Mouse (Mus musculus): ENCODE data around the gene Brwd1. TPM values are rescaled to one million over a fixed set of nuclear protein-coding genes. Genes with fewer than 3 reads are reported as not detected.
A peak's percentile ranks its signal among the peaks of the same experiment; 100 is the strongest.

Gene Brwd1
- total and polyA plus RNA-seq, 2 experiments from 2014 or later, result 151 to 173 TPM

DNA sequence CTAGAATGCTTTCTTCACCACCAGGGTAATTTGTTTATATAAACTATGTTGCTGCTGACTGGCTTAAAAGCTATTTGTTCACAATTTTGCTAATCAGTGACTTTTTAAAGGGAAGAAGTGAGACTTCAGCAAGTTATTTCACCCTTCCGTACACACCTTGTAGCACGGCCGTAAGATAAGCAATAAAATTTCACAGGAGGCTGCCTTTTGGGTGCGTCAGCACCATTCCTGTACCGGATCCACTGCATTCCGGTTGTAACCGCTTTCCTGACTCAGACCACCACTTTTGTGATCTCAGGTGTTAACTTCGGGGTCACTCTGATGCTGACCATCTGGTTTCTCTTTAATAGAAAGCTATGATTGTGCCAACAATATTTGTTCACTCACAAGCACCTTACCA is 124.2 kb downstream of the Brwd1 start:
- H3K4me3 ChIP-seq (ENCODE audit: low read depth, low read length), result no peak overlapping the region
- TF ChIP-seq CTCF (IDR thresholded peaks at IDR 0.05), result no peak
- ATAC-seq (ENCODE audit: low FRiP score) (no peak), DNase-seq (ENCODE audit: low spot score) (no peak)
- H3K9me3 ChIP-seq (ENCODE audit: low read length), result no peaks in the 10 kb centered on the region
- no peaks in the 10 kb centered on the region for H3K4me1 ChIP-seq (ENCODE audit: insufficient read depth, low read length)
- H3K27me3 ChIP-seq (ENCODE audit: insufficient read depth, low read length), result no peaks in the 10 kb centered on the region
- WGBS, result 95% methylated on average over 8 of the region's 8 CpGs
- no peaks in the 10 kb centered on the region for H3K36me3 ChIP-seq (ENCODE audit: insufficient read depth, low read length)
- no peak overlapping the region for H3K4me2 ChIP-seq (ENCODE audit: low read depth, low read length, poor library complexity, severe bottlenecking)
- no peak overlapping the region for H3K9ac ChIP-seq (replicated peaks; ENCODE audit: low read length, poor library complexity, severe bottlenecking)
- H3K27ac ChIP-seq (ENCODE audit: low read depth, low read length), result no peak overlapping the region

- Histone ChIP-seq H3K4me3 (ENCODE audit: low read depth, low read length) (no peak overlapping the region), H3K9me3 (ENCODE audit: low read length) (no peaks in the 10 kb centered on the region), H3K4me2 (ENCODE audit: low read depth, low read length, poor library complexity, severe bottlenecking) (no peak overlapping the region), H3K27ac (ENCODE audit: low read depth, low read length) (no peak overlapping the region), H3K4me1 (ENCODE audit: insufficient read depth, low read length) (no peaks in the 10 kb centered on the region), H3K27me3 (ENCODE audit: insufficient read depth, low read length) (no peaks in the 10 kb centered on the region), H3K9ac (replicated peaks; ENCODE audit: low read length, poor library complexity, severe bottlenecking) (no peak overlapping the region), H3K36me3 (ENCODE audit: insufficient read depth, low read length) (no peaks in the 10 kb centered on the region)
- TF ChIP-seq CTCF (IDR thresholded peaks at IDR 0.05), result peak; percentile 61
- 69% methylated on average over 5 of the region's 5 CpGs for WGBS
- DNase-seq (ENCODE audit: low spot score) (no peak), ATAC-seq (ENCODE audit: low FRiP score) (no peak)
These were observed 125.7 kb downstream of the Brwd1 start for GRCm38 (mm10) chr16:95956618-95957017.

GRCm38 (mm10) chr16:95955716-95956346 is 126.5 kb downstream of the Brwd1 start:
- no peaks in the 10 kb centered on the region for H3K36me3 ChIP-seq (ENCODE audit: insufficient read depth, low read length)
- no peaks in the 10 kb centered on the region for H3K9me3 ChIP-seq (ENCODE audit: low read length)
- no peak overlapping the region for H3K4me2 ChIP-seq (ENCODE audit: low read depth, low read length, poor library complexity, severe bottlenecking)
- ATAC-seq (ENCODE audit: low FRiP score) (no peak), DNase-seq (ENCODE audit: low spot score) (no peak)
- H3K4me3 ChIP-seq (ENCODE audit: low read depth, low read length), result no peak overlapping the region
- H3K27ac ChIP-seq (ENCODE audit: low read depth, low read length), result no peak overlapping the region
- H3K4me1 ChIP-seq (ENCODE audit: insufficient read depth, low read length), result no peaks in the 10 kb centered on the region
- H3K9ac ChIP-seq (replicated peaks; ENCODE audit: low read length, poor library complexity, severe bottlenecking), result no peak overlapping the region
- TF ChIP-seq CTCF (IDR thresholded peaks at IDR 0.05), result no peak
- 92% methylated on average over 5 of the region's 5 CpGs for WGBS
- H3K27me3 ChIP-seq (ENCODE audit: insufficient read depth, low read length), result no peaks in the 10 kb centered on the region

- Histone ChIP-seq H3K9me3 (ENCODE audit: low read length) (no peaks in the 10 kb centered on the region), H3K4me3 (ENCODE audit: low read depth, low read length) (no peak overlapping the region), H3K36me3 (ENCODE audit: insufficient read depth, low read length) (no peaks in the 10 kb centered on the region), H3K4me1 (ENCODE audit: insufficient read depth, low read length) (no peaks in the 10 kb centered on the region), H3K9ac (replicated peaks; ENCODE audit: low read length, poor library complexity, severe bottlenecking) (no peak overlapping the region), H3K27me3 (ENCODE audit: insufficient read depth, low read length) (no peaks in the 10 kb centered on the region), H3K4me2 (ENCODE audit: low read depth, low read length, poor library complexity, severe bottlenecking) (no peak overlapping the region), H3K27ac (ENCODE audit: low read depth, low read length) (no peak overlapping the region)
- TF ChIP-seq CTCF (IDR thresholded peaks at IDR 0.05), result no peak; the same call in 1 of the 2 replicates
- DNase-seq (ENCODE audit: low spot score), result no peak
- no peak for ATAC-seq (ENCODE audit: low FRiP score)
- 86% methylated on average over 3 of the region's 3 CpGs for WGBS
These were observed 128.0 kb downstream of the Brwd1 start for GRCm38 (mm10) chr16:95954341-95954740.

GRCm38 (mm10) chr16:95953159-95953650 is 129.1 kb downstream of the Brwd1 start:
- no peak for ATAC-seq (ENCODE audit: low FRiP score)
- WGBS, result 92% methylated on average over 4 of the region's 4 CpGs
- Histone ChIP-seq H3K36me3 (ENCODE audit: insufficient read depth, low read length) (no peaks in the 10 kb centered on the region), H3K9ac (replicated peaks; ENCODE audit: low read length, poor library complexity, severe bottlenecking) (no peak overlapping the region), H3K27ac (ENCODE audit: low read depth, low read length) (no peak overlapping the region), H3K4me2 (ENCODE audit: low read depth, low read length, poor library complexity, severe bottlenecking) (no peak overlapping the region), H3K4me1 (ENCODE audit: insufficient read depth, low read length) (no peaks in the 10 kb centered on the region), H3K4me3 (ENCODE audit: low read depth, low read length) (no peak overlapping the region), H3K27me3 (ENCODE audit: insufficient read depth, low read length) (no peaks in the 10 kb centered on the region), H3K9me3 (ENCODE audit: low read length) (no peaks in the 10 kb centered on the region)
- DNase-seq (ENCODE audit: low spot score), result no peak
- no peak for TF ChIP-seq CTCF (IDR thresholded peaks at IDR 0.05)

DNA sequence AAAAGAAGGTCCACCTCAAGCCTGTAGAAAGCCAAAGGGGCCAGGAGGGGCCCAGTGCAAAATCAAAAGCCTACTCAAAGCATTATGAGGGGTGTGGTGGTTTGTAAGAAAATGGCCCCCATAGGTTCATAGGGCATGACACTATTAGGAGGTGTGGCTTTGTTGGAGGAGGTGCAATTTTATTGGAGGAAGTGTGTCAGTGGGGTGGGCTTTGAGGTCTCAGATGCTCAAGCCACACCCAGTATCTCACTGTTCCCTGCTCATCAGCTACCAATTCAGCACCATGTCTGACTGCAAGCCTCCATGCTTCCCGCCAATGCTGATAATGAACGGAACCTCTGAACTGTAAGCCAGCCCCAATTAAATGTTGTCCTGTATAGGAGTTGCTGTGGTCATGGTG is 130.9 kb downstream of the Brwd1 start:
- no peaks in the 10 kb centered on the region for H3K27me3 ChIP-seq (ENCODE audit: insufficient read depth, low read length)
- no peaks in the 10 kb centered on the region for H3K36me3 ChIP-seq (ENCODE audit: insufficient read depth, low read length)
- ATAC-seq (ENCODE audit: low FRiP score) (no peak), DNase-seq (ENCODE audit: low spot score) (no peak)
- H3K4me2 ChIP-seq (ENCODE audit: low read depth, low read length, poor library complexity, severe bottlenecking), result no peak overlapping the region
- no peak for TF ChIP-seq CTCF (IDR thresholded peaks at IDR 0.05)
- H3K4me3 ChIP-seq (ENCODE audit: low read depth, low read length), result no peak overlapping the region
- no peaks in the 10 kb centered on the region for H3K4me1 ChIP-seq (ENCODE audit: insufficient read depth, low read length)
- no peaks in the 10 kb centered on the region for H3K9me3 ChIP-seq (ENCODE audit: low read length)
- no peak overlapping the region for H3K9ac ChIP-seq (replicated peaks; ENCODE audit: low read length, poor library complexity, severe bottlenecking)
- H3K27ac ChIP-seq (ENCODE audit: low read depth, low read length), result no peak overlapping the region
- 96% methylated on average over 2 of the region's 2 CpGs for WGBS
